Mouse (Mus musculus): ENCODE measurements around the gene Phactr4. TPM values are rescaled to one million over a fixed set of nuclear protein-coding genes. Genes with fewer than 3 reads are reported as not detected.

Gene Phactr4
- total and polyA plus RNA-seq, 3 experiments, result 8.7 to 22.4 (median 22.3) TPM

GRCm38 (mm10) chr4:132346261-132346660, 76.0 kb downstream of the Phactr4 start:
- Histone ChIP-seq H3K4me3 (no peak overlapping the region), H3K27ac (no peak overlapping the region; the same call in 1 of the 2 replicates), H3K79me2 (replicated peaks; ENCODE audit: control insufficient read depth, insufficient read depth, low read length) (peaks cover 6% of the 10 kb centered on the region), H3K27me3 (ENCODE audit: control insufficient read depth, insufficient read depth, low read length) (no peaks in the 10 kb centered on the region), H3K4me1 (ENCODE audit: control insufficient read depth, insufficient read depth, low read length) (peaks cover 1% of the 10 kb centered on the region), H3K9ac (ENCODE audit: low read depth, low read length) (no peak overlapping the region), H3K36me3 (ENCODE audit: control insufficient read depth, insufficient read depth, low read length) (peaks cover 3% of the 10 kb centered on the region)
- TF ChIP-seq CTCF (IDR thresholded peaks at IDR 0.05), result no peak
- TF ChIP-seq POLR2A (IDR thresholded peaks at IDR 0.05; ENCODE audit: insufficient read depth, low read depth, low read length), result no peak
- TF ChIP-seq EP300 (IDR thresholded peaks at IDR 0.05; ENCODE audit: insufficient read depth, low read depth, low read length), result no peak
- intact Hi-C loops (cut with DNase I), result loop anchor here (5.0 kb wide), 3 partner anchors 69 to 259 kb away; no protein-coding TSS in a partner anchor
- 67% methylated on average over 4 of the region's 4 CpGs for WGBS
- DNase-seq, result no peak

DNA sequence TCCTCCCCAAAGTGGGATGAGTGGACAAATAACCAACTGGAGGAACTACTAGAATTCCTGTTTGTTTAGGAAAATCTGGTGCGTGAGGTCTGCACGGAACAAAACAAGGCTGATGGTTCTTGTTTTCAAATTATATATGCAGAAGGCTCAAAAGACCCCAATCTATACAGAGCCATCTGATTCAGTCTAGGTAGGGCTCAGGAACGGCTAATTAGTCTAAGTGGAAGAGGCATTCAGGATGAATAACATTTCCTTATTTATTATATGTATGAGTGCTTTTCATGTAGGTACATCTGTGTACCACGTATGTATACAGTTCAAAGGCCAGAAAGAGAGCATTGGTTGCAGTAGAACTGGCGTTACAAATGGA, 76.5 kb downstream of the Phactr4 start:
- Histone ChIP-seq H3K4me1 (ENCODE audit: control insufficient read depth, insufficient read depth, low read length) (peaks cover 1% of the 10 kb centered on the region), H3K79me2 (replicated peaks; ENCODE audit: control insufficient read depth, insufficient read depth, low read length) (peaks cover 6% of the 10 kb centered on the region), H3K4me3 (no peak overlapping the region), H3K27ac (peak overlapping the region; percentile 13; the same call in 1 of the 2 replicates), H3K9ac (ENCODE audit: low read depth, low read length) (no peak overlapping the region), H3K36me3 (ENCODE audit: control insufficient read depth, insufficient read depth, low read length) (peaks cover 2% of the 10 kb centered on the region), H3K27me3 (ENCODE audit: control insufficient read depth, insufficient read depth, low read length) (no peaks in the 10 kb centered on the region)
- TF ChIP-seq CTCF (IDR thresholded peaks at IDR 0.05) (no peak), EP300 (IDR thresholded peaks at IDR 0.05; ENCODE audit: insufficient read depth, low read depth, low read length) (no peak), POLR2A (IDR thresholded peaks at IDR 0.05; ENCODE audit: insufficient read depth, low read depth, low read length) (no peak)
- DNase-seq, result no peak
- intact Hi-C loops (cut with DNase I), result loop anchor here (1.0 to 5.0 kb wide), 5 partner anchors 17 to 259 kb away; partner anchors contain the start of gene Trnau1ap
- WGBS, result 45% methylated on average over 5 of the region's 5 CpGs

DNA sequence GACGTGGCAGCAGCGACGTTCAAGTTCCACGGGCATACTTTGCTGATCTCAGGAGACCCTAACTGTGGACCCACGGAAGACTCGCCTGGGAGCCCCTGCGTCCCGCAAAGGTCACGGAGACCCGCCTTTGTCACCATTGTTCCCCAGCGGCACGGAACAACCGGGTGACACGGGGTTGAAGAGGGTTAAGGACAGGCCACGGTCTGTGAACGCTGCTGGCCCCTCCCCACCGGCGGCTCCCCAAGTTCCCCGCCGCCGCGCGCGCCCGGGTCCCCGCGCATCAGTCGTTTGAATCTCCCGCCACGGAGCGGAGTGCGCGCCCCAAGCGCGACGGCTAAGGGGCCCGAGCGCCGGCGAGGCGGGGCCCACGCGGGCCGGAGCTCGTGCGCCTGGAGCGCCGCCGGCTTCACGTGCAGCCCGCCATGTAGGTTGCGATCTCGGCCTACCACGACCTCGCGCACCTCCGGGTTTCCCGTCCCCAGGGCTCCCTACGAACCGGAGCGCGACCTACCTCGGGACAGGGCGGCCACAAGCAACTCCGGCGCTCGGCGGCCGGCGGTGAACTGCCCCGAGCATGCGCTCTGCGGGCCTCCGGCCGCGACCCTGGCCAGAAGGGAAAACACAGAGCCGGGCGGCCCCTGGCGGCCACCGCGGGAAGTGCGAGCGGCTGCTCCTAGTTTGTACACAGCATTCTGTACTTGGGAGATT, 77.0 kb downstream of the Phactr4 start:
- WGBS, result under 1% methylated on average over 83 of the region's 83 CpGs
- peak overlapping the region; percentile 83 for H3K27ac ChIP-seq
- H3K9ac ChIP-seq (ENCODE audit: low read depth, low read length), result peak overlapping the region; percentile 91
- TF ChIP-seq EP300 (IDR thresholded peaks at IDR 0.05; ENCODE audit: insufficient read depth, low read depth, low read length) (no peak), POLR2A (IDR thresholded peaks at IDR 0.05; ENCODE audit: insufficient read depth, low read depth, low read length) (peak; percentile 66), CTCF (IDR thresholded peaks at IDR 0.05) (peak; percentile 100)
- peak overlapping the region; percentile 82 for H3K4me3 ChIP-seq
- intact Hi-C loops (cut with DNase I), result loop anchor here (1.0 to 5.0 kb wide), 5 partner anchors 16 to 258 kb away; partner anchors contain the start of gene Trnau1ap
- H3K27me3 ChIP-seq (ENCODE audit: control insufficient read depth, insufficient read depth, low read length), result no peaks in the 10 kb centered on the region
- H3K79me2 ChIP-seq (replicated peaks; ENCODE audit: control insufficient read depth, insufficient read depth, low read length), result peaks cover 6% of the 10 kb centered on the region
- H3K36me3 ChIP-seq (ENCODE audit: control insufficient read depth, insufficient read depth, low read length), result no peaks in the 10 kb centered on the region
- peaks cover 1% of the 10 kb centered on the region for H3K4me1 ChIP-seq (ENCODE audit: control insufficient read depth, insufficient read depth, low read length)
- peak; percentile 94 to 98 for DNase-seq

GRCm38 (mm10) chr4:132344403-132345134, 77.7 kb downstream of the Phactr4 start:
- intact Hi-C loops (cut with DNase I), result loop anchor here (1.0 to 5.0 kb wide), 5 partner anchors 16 to 257 kb away; partner anchors contain the start of gene Trnau1ap
- H3K9ac ChIP-seq (ENCODE audit: low read depth, low read length), result peak overlapping the region; percentile 26; the same call in 1 of the 2 replicates
- TF ChIP-seq CTCF (IDR thresholded peaks at IDR 0.05) (no peak), POLR2A (IDR thresholded peaks at IDR 0.05; ENCODE audit: insufficient read depth, low read depth, low read length) (no peak), EP300 (IDR thresholded peaks at IDR 0.05; ENCODE audit: insufficient read depth, low read depth, low read length) (no peak)
- no peaks in the 10 kb centered on the region for H3K36me3 ChIP-seq (ENCODE audit: control insufficient read depth, insufficient read depth, low read length)
- H3K27ac ChIP-seq, result no peak overlapping the region
- DNase-seq, result no peak
- H3K4me3 ChIP-seq, result peak overlapping the region; percentile 82
- peaks cover 1% of the 10 kb centered on the region for H3K4me1 ChIP-seq (ENCODE audit: control insufficient read depth, insufficient read depth, low read length)
- H3K27me3 ChIP-seq (ENCODE audit: control insufficient read depth, insufficient read depth, low read length), result no peaks in the 10 kb centered on the region
- peaks cover 6% of the 10 kb centered on the region for H3K79me2 ChIP-seq (replicated peaks; ENCODE audit: control insufficient read depth, insufficient read depth, low read length)
- WGBS, result 8% methylated on average over 13 of the region's 13 CpGs

DNA sequence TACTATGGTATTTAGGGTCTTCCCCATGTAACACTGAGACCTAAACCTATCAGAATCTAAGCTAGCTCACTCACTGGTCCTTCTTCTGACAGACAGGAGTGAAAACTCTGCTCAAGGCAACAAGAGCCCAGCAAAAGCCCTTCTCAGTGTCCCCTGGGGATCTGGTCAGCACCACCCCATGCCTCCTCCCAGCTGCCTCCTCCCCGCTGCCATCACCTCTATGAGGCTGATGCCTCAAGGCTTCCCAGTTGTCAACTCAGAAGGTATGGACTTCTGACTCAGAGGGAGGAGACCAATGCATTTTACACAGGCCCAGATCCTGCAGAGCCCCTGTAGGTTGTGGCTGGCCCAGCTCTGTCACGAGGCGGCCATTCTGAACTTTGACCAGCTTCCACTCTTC, 80.8 kb downstream of the Phactr4 start:
- TF ChIP-seq CTCF (IDR thresholded peaks at IDR 0.05), result no peak
- no peak for TF ChIP-seq EP300 (IDR thresholded peaks at IDR 0.05; ENCODE audit: insufficient read depth, low read depth, low read length)
- Histone ChIP-seq H3K79me2 (replicated peaks; ENCODE audit: control insufficient read depth, insufficient read depth, low read length) (peaks cover 6% of the 10 kb centered on the region), H3K27me3 (ENCODE audit: control insufficient read depth, insufficient read depth, low read length) (no peaks in the 10 kb centered on the region), H3K9ac (ENCODE audit: low read depth, low read length) (no peak overlapping the region), H3K27ac (no peak overlapping the region), H3K36me3 (ENCODE audit: control insufficient read depth, insufficient read depth, low read length) (no peaks in the 10 kb centered on the region), H3K4me3 (no peak overlapping the region), H3K4me1 (ENCODE audit: control insufficient read depth, insufficient read depth, low read length) (peaks cover 1% of the 10 kb centered on the region)
- no peak for DNase-seq
- intact Hi-C loops (cut with DNase I), result no loop called here
- 84% methylated on average over 3 of the region's 3 CpGs for WGBS
